Mouse (Mus musculus) mature B cell (primary cell): Measurements from ENCODE around the gene Fam149a.

ENCODE experiments used
- in situ Hi-C: fragments of 300-500 bp; cut with MboI; formaldehyde crosslinking; loops from 2 replicates; pipeline ENCODE4 v1.14.3; 2019

The Fam149a gene

GRCm38 (mm10) chr8:45381963-45382347 is at the start of gene Fam149a:
Gene Fam149a (minus strand): TSS chr8:45382291.
- in situ Hi-C loops: no loop called here

DNA sequence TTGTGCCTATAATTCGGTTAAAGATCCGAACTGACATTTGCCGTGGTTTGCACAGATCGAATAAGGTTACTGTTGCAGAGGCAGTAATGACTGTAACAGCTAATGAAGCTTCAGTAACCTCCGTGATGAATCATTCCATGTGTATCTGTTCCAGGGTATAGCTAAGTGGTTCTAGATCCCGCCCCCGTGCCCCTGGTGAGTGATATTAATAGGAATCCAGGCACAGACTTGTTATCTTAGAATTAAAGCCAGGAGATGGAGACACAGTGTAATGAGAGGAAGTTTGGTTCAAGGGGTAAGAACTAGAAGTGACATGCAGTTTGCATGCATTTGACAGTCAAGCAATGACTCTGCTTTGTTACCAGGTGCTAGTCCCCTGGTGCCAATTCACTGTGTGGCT is 38.1 kb upstream of the Fam149a start:
- in situ Hi-C loops: no loop called here

GRCm38 (mm10) chr8:45414965-45415364 is 32.9 kb upstream of the Fam149a start:
- in situ Hi-C loops: no loop called here

GRCm38 (mm10) chr8:45410882-45411281 is 28.8 kb upstream of the Fam149a start, which contains the start of gene Tlr3:
Gene Tlr3 (minus strand): TSS chr8:45411080.
- in situ Hi-C loops: no loop called here

DNA sequence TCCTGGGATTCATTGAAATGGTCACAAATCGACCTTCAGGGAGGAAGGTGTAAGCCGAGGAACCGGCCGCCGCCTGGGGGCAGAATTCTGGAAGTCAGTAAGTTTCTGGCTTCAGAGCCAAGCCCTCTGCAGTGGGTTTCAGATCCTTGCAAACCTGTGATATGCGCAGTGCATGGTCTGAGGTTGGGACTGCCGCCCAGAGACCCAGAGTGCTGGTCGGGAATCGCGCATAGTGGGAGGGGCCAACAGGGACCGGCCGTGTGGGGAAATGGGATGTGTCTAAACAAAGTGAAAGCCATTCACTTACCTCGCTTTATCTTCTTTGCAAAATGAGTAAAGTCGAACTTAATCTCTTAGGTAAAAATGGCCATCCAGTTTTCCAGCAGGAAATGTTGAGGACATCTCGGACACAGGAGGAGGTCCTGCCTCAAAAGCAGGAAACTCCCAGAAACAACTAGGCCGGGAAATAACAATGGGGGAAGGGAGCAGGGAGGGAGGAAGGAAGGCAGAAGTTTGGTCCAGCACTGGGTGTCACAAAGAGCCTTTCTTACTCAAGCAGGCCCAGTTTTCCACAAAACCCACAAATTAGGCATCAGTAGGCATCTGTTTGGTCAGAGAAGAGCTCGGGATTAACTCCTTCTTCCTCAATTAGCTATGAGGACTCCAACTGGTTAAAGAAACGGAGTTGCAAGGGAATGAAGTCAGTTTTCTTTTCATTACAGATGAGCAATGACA is 28.2 kb upstream of the Fam149a start:
- in situ Hi-C loops: no loop called here

GRCm38 (mm10) chr8:45409702-45410101 is 27.6 kb upstream of the Fam149a start:
- in situ Hi-C loops: no loop called here

DNA sequence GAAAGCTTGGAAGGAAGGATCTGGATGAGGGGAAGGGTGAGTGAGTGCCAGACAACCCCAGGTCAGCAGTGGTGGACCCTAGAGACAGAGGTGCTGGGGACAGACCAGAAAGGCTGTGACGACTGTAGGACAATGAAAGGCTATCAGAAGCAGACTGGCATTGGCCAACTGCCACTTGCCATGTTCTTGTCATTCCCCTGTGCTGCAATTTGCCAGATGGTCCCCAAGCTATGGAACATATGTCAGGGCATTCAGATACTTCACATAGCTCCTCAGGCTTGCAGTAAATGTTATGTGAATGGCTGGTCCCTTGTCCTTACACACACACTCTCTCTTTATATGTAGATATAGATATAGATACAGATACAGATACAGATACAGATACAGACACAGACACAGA is 1.2 kb upstream of the Fam149a start:
- in situ Hi-C loops: no loop called here

- in situ Hi-C loops: no loop called here
These were observed 772 bp downstream of the Fam149a start for GRCm38 (mm10) chr8:45381075-45381962.

DNA sequence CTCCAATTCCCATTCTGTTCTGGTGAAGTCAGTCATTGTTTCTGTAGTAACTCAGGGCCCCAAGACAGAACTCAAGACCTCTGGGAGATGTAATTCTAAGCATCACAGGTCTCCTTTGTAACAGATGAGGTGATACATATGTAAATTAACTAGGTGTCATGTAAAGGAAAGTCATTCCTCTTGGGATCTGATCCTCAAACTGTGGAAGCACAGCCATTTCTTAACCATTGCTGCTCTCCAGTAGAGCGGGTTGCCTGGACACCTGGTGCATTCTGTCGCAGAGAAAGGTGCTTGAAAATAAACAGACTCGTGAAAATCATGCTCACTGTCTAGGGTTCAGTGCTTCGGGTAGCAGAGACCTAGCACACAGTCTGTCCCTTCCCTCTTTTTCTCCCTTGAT is 1.5 kb downstream of the Fam149a start:
- in situ Hi-C loops: no loop called here

DNA sequence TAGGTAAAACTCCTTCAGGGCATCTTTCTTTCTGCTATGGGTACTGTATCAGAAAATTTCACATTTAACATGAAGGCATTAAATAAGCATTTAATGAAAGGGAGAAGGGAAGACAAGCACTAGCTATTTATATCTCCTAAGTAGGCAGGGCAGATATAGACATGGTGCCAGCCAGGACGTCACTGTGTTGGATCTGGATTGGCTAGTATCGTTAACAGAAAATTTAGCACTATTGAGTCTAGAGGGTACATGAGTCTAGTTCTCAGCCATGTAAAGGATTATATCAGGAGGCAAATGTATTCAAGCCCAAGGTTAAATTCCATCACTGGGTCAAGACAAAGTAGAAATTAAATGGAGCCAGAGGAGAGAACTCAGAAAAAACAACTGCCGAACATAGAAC is 8.0 kb downstream of the Fam149a start:
- in situ Hi-C loops: no loop called here

DNA sequence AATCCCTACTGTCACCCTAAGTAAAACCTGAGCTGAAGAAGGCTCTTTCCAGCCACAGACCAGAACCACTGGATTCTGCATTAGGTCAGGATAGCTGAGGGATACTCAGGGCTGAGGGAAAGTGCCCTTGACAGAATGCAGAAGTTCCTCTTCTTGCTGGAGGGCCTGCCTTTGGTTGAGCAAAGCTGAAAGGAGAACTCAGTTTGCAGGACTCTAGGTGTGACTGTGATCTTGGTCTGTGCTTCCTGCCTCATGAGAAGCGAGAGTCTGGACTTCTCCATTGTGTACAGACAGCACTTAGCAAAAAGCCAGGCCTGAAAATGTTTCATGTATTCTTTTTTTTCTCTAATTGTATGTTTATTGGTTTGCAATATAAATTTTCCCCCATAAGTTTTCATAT is 14.9 kb downstream of the Fam149a start:
- in situ Hi-C loops: no loop called here

DNA sequence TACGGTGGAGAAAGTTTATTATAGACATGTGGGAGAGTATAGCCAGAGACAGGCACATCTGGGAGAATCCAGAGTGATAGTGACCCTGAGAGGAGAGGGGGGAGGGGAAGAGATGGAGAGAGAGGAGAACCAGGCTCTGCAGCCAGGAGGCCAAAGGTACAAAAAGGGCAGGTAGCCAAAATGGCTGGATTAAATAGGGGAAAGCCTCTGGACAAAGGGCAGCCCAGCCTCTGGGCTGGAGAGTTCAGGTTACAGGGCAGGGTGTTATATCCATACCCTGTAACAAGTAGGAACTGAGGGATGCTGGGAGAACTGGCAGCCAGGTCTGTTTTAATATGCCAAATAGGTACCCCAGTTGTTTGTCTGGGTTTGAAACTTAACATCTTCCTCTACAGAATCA is 18.9 kb downstream of the Fam149a start:
- in situ Hi-C loops: no loop called here

DNA sequence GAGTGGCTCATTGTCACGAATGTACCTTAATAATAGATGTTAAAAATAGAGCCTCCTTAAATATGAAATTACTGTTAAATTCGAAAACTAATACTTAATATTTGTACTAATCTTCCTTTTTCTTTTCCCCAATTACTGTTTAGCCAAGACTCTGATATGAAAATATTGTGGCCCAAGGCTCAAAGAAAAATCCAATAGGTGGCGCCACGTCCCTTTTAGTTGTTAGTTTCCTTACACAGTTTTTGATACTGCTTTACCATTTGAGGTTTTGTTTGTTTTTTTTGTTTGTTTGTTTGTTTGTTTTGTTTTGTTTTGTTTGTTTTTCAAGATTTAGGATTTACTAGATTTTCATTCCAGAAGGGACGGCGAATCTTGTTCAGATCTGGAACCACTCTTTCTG is 19.8 kb downstream of the Fam149a start:
- in situ Hi-C loops: no loop called here

GRCm38 (mm10) chr8:45359091-45359605 is 22.9 kb downstream of the Fam149a start:
- in situ Hi-C loops: no loop called here

DNA sequence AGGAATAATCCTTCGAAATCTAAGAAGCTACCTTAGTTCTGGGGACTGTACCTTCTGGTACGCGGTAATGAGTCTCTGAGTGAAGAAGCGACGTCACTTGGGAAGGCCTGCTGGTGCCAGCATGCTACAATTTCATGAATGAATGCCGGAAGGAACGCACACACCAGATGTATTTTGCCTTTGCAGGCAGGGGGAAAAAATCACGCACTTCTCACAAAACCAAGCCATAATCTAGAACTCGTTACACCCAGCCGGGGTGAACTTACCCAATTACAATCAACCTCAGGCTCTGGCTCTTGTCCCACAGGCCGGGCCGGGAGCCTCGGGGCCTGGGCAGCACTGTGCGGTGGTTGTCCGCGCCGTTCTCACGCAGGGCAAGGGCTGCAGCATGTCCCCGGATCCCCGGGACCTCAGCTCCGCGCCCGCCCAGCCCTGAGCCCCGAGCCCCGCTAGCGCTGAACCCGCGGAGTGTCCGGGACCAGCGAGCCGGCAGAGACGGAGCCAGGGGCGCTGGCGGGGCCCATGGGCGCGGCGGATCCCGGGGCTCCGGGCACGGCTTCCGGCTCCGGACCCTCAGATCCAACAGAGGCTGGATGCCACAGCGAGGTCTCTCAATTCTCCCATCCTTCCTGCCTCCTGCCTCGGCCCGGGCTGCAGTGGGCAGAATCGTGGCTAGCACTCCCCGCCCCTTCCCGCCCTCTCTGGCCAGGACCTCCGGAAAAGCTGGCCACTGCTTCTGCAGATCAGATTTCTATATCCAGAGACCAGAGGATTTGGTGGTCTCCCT is 23.8 kb downstream of the Fam149a start:
- in situ Hi-C loops: no loop called here

- in situ Hi-C loops: no loop called here
These were observed 26.3 kb downstream of the Fam149a start for GRCm38 (mm10) chr8:45355809-45356208.

DNA sequence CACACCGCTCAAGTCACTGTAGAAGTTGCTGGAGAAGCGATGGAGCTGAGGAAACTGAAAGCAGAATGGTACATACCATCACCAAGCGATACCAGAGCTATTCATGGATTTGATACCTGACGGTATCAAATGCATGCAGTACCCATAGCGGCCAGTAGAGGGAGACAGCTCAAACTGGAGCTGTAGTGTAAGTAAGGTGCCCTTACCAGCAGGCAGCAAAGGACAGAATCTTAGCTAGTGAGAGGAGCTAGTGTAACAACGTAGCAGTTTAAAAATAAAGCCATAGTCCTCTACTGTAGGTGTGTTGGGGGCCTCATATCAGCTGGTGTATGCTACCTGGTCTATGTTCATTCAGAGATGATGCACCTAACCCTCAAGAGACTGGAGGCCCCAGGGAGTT is 37.1 kb downstream of the Fam149a start:
- in situ Hi-C loops: no loop called here

GRCm38 (mm10) chr8:45344298-45344697 is 37.8 kb downstream of the Fam149a start:
- in situ Hi-C loops: no loop called here

DNA sequence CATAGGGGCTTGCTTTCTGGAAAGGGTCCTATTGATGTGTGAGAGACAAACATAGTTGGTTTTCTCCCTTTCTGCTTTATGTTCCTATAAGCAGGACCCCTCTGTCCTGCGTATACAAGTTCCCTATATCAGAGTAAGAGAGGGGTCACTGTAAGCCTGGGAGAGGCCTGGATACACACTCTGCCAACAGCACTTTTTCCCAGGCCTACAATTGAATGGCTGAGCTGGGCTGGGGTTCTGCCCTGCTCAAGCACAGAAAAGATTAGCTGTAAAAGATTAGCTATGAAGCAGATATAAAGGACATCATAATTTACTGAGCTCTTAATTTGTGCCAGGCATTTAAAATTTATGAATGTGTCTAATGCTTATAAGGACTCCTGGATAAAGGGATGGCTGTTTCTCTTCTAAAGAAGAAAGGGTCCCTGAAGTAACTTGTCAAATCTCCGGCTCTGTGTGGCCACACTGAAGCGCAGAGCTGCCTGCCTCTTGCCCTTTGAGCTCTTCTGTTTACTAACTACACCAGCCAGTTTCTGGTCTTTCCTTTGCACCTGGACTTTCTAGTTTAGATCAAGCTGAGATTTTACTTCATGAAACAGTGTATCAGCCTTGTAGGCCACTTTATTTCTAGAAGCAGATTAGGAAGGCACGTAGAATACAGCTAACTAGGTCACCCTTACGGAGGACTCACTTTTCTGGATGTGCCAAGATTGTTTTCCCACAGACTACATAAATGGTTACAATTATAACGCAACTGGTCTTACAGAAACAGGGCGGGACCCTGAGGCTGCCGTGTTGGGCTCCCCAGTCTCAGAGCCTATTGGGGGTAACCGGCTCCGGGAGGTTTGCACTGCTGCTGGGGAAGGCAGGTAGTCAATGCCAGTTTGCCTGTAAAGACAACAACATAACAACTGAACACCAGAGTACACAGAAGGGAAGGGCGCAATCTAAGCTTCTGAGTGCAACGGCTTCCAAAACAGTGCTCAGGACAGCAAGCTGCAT is 40.2 kb downstream of the Fam149a start:
- in situ Hi-C loops: no loop called here

DNA sequence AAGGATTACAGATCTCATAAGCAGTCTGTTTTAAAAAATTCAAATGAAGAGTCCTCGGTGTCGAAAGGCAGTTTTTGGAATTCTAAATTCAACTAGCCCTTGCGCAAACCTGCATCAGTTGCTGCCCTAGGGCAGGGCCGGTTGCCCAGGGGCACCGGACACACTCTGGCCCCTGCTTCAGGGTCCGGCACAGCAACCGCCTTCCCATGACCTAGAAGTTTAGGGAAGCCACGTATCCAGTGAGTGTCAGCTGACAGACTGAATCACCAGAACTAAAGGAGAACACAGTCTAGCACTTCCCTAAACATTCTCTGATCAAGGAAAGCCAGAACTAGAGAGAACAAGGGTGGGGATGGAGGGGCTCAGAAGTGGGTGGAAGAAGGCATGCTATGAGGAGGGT is 48.6 kb downstream of the Fam149a start:
- in situ Hi-C loops: no loop called here
